Mouse (Mus musculus): ENCODE measurements around the gene Isg15.
"Not testable (repeated sequence)": the region's sequence is repeated elsewhere in the genome, so short reads cannot be mapped to it uniquely, and the experiment has no call there.

Isg15 gene

GRCm38 (mm10) chr4:156166477-156166876 is 34.1 kb downstream of the Isg15 start:
- peak in 1 of 2 experiments; percentile 27 for DNase-seq (ENCODE audit: low spot score in 2 of 2)

- no peak for DNase-seq (ENCODE audit: low spot score in 2 of 2)
Measured at GRCm38 (mm10) chr4:156154771-156155170, 45.8 kb downstream of the Isg15 start.

GRCm38 (mm10) chr4:156150887-156151286 is 49.7 kb downstream of the Isg15 start:
- not testable (repeated sequence) for DNase-seq (ENCODE audit: low spot score in 2 of 2)

All from thymus, postnatal 10 days (tissue).